Mouse (Mus musculus) testis, adult 2 months (tissue): ENCODE results near the gene Gm2115.

Source experiments
- CTCF ChIP-seq: fragments of 200-500 bp; IDR thresholded peaks from 2 replicates; pipeline ENCODE4 v1.5.1; 2012; ENCODE audit warnings: low read depth, mild to moderate bottlenecking, inconsistent platforms, low read length, moderate library complexity; ENCODE audit not compliant: control insufficient read depth, insufficient read depth, insufficient replicate concordance
- POLR2A ChIP-seq: fragments of 200-500 bp; IDR thresholded peaks from 2 replicates; pipeline ENCODE4 v1.6.1; 2012; ENCODE audit warnings: low read depth, mild to moderate bottlenecking, inconsistent platforms, low read length, moderate library complexity; ENCODE audit not compliant: control insufficient read depth

DNA sequence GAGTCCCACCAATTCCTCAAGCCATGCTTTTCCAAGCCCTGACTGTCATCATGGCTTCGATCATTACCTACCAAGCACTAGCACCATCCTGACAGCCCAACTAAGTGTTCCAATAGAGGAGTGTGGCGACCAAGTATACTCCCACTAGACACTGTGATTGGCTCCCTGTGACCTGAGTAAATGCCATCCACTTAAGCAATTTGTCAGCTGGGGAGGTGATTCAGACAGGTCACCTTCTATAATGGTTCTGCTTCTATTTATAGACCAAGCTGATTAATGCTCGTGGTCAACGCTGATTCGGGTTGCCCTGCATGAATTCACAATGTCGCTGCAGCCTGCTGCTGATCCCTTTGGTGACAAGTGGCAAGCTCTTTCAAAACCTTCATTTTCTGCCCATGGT, 37.4 kb downstream of the Gm2115 start:
- TF ChIP-seq POLR2A: no peak
- no peak for TF ChIP-seq CTCF
